Mouse (Mus musculus): Measurements from ENCODE around the gene Fbxw17.
"Not testable (repeated sequence)": the region's sequence is repeated elsewhere in the genome, so short reads cannot be mapped to it uniquely, and the experiment has no call there.

GRCm38 (mm10) chr13:50460433-50460832 is 42.8 kb downstream of the Fbxw17 start:
- not testable (repeated sequence) for TF ChIP-seq CTCF (IDR thresholded peaks at IDR 0.05; ENCODE audit: low read depth); EP300 (optimal IDR thresholded peaks at IDR 0.05)

Data from stomach, postnatal 0 days (tissue).